Mouse (Mus musculus) ES-Bruce4 (cell line): ENCODE measurements around the gene Srsf2.

ENCODE experiments used
- CTCF ChIP-seq: IDR thresholded peaks from one replicate; pipeline ENCODE4 v1.8.1; 2011; ENCODE audit warnings: low read depth, low read length
- EP300 ChIP-seq: IDR thresholded peaks from 2 replicates; pipeline ENCODE4 v1.6.1; 2011; ENCODE audit warnings: low read depth, low read length; ENCODE audit not compliant: insufficient read depth
- POLR2A ChIP-seq: IDR thresholded peaks from one replicate; pipeline ENCODE4 v1.8.1; 2011; ENCODE audit warnings: low read length; ENCODE audit not compliant: insufficient read depth

DNA sequence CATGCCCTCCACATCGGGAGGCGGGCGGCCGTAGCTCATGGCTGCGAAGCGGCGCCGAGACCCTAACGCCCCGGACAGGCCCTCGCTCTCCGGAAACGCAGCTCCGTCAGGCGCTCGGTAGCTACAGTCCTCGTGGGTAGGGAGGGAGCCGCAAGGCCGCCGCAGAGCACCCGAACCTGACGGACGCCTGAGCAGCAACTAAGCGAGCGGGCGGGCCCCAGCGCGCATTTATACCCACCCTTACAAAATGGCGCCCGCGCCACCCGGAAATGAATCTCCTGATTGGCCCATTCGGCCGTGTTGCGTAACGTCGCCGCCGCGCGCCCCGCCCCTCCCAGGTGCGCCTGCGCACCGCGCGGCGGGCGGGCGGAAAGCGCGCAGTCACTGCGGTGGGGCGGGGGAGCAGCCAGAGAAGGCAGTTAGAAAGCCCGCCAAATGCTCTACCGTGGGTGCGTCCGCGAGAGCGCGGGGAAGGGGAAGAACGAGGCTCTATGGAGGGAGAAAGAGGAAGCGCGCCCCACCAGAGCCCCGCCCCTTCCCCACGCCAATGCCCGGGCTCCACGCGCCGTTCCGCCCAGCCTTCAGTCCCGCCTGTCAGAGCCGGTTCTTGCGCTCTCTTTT lies at the start of gene Srsf2:
- 0 out of 2 replicates have a peak, but pooled peaks have one; percentile 41 for TF ChIP-seq EP300
- peak; percentile 99 for TF ChIP-seq POLR2A
- no peak for TF ChIP-seq CTCF
